Mouse (Mus musculus): ENCODE results near the gene Sec1. TPM values are rescaled to one million over a fixed set of nuclear protein-coding genes. Genes with fewer than 3 reads are reported as not detected.

The Sec1 gene
- polyA plus RNA-seq, 1 experiment from 2014 or later: 0.36 TPM

- Histone ChIP-seq H3K4me2 (peak overlapping the region; percentile 87), H3K4me1 (ENCODE audit: control insufficient read depth, insufficient read depth, low read length) (peaks cover 17% of the 10 kb centered on the region), H3K9me3 (ENCODE audit: control insufficient read depth, low read length) (no peaks in the 10 kb centered on the region), H3K27ac (ENCODE audit: low read depth, low read length) (peak overlapping the region; percentile 86), H3K4me3 (ENCODE audit: low read depth, low read length) (peak overlapping the region; percentile 43), H3K27me3 (ENCODE audit: control insufficient read depth, insufficient read depth, low read length) (no peaks in the 10 kb centered on the region), H3K9ac (ENCODE audit: low read length) (peak overlapping the region; percentile 87), H3K36me3 (ENCODE audit: control insufficient read depth, insufficient read depth, low read length) (no peaks in the 10 kb centered on the region)
- WGBS: under 1% methylated on average over 28 of the region's 28 CpGs
- DNase-seq (ENCODE audit: low spot score, missing footprints): peak; percentile 100
- ATAC-seq (ENCODE audit: low FRiP score): peak; percentile 95
These were observed 50.6 kb downstream of the Sec1 start for GRCm38 (mm10) chr7:45643441-45644178.

GRCm38 (mm10) chr7:45642503-45643255, 51.5 kb downstream of the Sec1 start:
- WGBS: 39% methylated on average over 16 of the region's 16 CpGs
- DNase-seq (ENCODE audit: low spot score, missing footprints) (no peak), ATAC-seq (ENCODE audit: low FRiP score) (no peak)
- peak overlapping the region; percentile 43 for H3K4me3 ChIP-seq (ENCODE audit: low read depth, low read length)
- H3K4me2 ChIP-seq: peak overlapping the region; percentile 87
- no peaks in the 10 kb centered on the region for H3K27me3 ChIP-seq (ENCODE audit: control insufficient read depth, insufficient read depth, low read length)
- H3K36me3 ChIP-seq (ENCODE audit: control insufficient read depth, insufficient read depth, low read length): no peaks in the 10 kb centered on the region
- peak overlapping the region; percentile 87 for H3K9ac ChIP-seq (ENCODE audit: low read length)
- H3K9me3 ChIP-seq (ENCODE audit: control insufficient read depth, low read length): no peaks in the 10 kb centered on the region
- H3K4me1 ChIP-seq (ENCODE audit: control insufficient read depth, insufficient read depth, low read length): peaks cover 23% of the 10 kb centered on the region
- peak overlapping the region; percentile 86 for H3K27ac ChIP-seq (ENCODE audit: low read depth, low read length)

GRCm38 (mm10) chr7:45642083-45642482, 52.1 kb downstream of the Sec1 start:
- Histone ChIP-seq H3K27me3 (ENCODE audit: control insufficient read depth, insufficient read depth, low read length) (no peaks in the 10 kb centered on the region), H3K4me2 (peak overlapping the region; percentile 87; the same call in 1 of the 2 replicates), H3K27ac (ENCODE audit: low read depth, low read length) (no peak overlapping the region), H3K36me3 (ENCODE audit: control insufficient read depth, insufficient read depth, low read length) (no peaks in the 10 kb centered on the region), H3K4me1 (ENCODE audit: control insufficient read depth, insufficient read depth, low read length) (peaks cover 23% of the 10 kb centered on the region), H3K4me3 (ENCODE audit: low read depth, low read length) (no peak overlapping the region), H3K9ac (ENCODE audit: low read length) (no peak overlapping the region; the same call in 1 of the 2 replicates), H3K9me3 (ENCODE audit: control insufficient read depth, low read length) (no peaks in the 10 kb centered on the region)
- DNase-seq (ENCODE audit: low spot score, missing footprints): no peak
- 84% methylated on average over 5 of the region's 5 CpGs for WGBS
- ATAC-seq (ENCODE audit: low FRiP score): no peak

GRCm38 (mm10) chr7:45641391-45642040, 52.7 kb downstream of the Sec1 start:
- DNase-seq (ENCODE audit: low spot score, missing footprints) (no peak), ATAC-seq (ENCODE audit: low FRiP score) (no peak)
- H3K27ac ChIP-seq (ENCODE audit: low read depth, low read length): no peak overlapping the region
- no peak overlapping the region for H3K9ac ChIP-seq (ENCODE audit: low read length)
- no peaks in the 10 kb centered on the region for H3K36me3 ChIP-seq (ENCODE audit: control insufficient read depth, insufficient read depth, low read length)
- no peak overlapping the region for H3K4me3 ChIP-seq (ENCODE audit: low read depth, low read length)
- H3K4me1 ChIP-seq (ENCODE audit: control insufficient read depth, insufficient read depth, low read length): peaks cover 23% of the 10 kb centered on the region
- WGBS: 76% methylated on average over 17 of the region's 17 CpGs
- no peaks in the 10 kb centered on the region for H3K9me3 ChIP-seq (ENCODE audit: control insufficient read depth, low read length)
- H3K4me2 ChIP-seq: no peak overlapping the region
- H3K27me3 ChIP-seq (ENCODE audit: control insufficient read depth, insufficient read depth, low read length): no peaks in the 10 kb centered on the region

GRCm38 (mm10) chr7:45640191-45640957, 53.8 kb downstream of the Sec1 start:
- Histone ChIP-seq H3K9ac (ENCODE audit: low read length) (no peak overlapping the region), H3K27ac (ENCODE audit: low read depth, low read length) (no peak overlapping the region), H3K4me3 (ENCODE audit: low read depth, low read length) (no peak overlapping the region), H3K4me1 (ENCODE audit: control insufficient read depth, insufficient read depth, low read length) (peaks cover 23% of the 10 kb centered on the region), H3K27me3 (ENCODE audit: control insufficient read depth, insufficient read depth, low read length) (no peaks in the 10 kb centered on the region), H3K9me3 (ENCODE audit: control insufficient read depth, low read length) (no peaks in the 10 kb centered on the region), H3K36me3 (ENCODE audit: control insufficient read depth, insufficient read depth, low read length) (no peaks in the 10 kb centered on the region), H3K4me2 (no peak overlapping the region)
- ATAC-seq (ENCODE audit: low FRiP score) (no peak), DNase-seq (ENCODE audit: low spot score, missing footprints) (no peak)
- WGBS: 69% methylated on average over 19 of the region's 19 CpGs

DNA sequence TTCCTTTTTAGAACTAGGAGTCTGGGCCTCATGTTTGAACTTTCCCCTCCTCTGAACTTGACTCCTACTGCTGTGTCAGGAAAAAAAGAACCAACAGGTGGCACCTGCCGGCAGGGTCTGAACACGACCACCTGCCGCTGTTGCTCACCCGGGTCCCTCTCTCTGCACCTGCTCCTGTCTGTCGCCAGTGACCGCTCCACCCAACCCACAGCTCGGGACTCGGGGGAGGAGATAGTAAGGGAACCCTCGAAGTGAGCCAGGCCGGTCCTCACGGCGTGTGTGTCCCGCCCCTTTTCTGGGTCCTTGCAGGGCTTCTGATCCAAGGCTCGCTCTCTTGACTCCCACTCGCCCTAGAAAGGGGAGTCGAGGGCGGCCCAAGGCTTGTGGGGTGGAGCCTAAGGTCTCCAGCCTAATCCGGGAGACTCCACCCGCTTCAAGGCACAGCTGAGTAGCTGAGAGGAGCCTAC, 54.6 kb downstream of the Sec1 start, which contains the start of gene Mamstr:
Gene Mamstr (plus strand): TSS at position 417 of the 467 bp plus-strand sequence.
- no peak within 1 kb of the TSS for H3K4me2 ChIP-seq
- H3K9me3 ChIP-seq (ENCODE audit: control insufficient read depth, low read length): no peaks in the 10 kb centered on the region
- no peaks in the 10 kb centered on the region for H3K27me3 ChIP-seq (ENCODE audit: control insufficient read depth, insufficient read depth, low read length)
- H3K27ac ChIP-seq (ENCODE audit: low read depth, low read length): no peak within 1 kb of the TSS; the same call in 1 of the 2 replicates
- 13% methylated on average over 19 of the region's 19 CpGs for whole genome bisulfite sequencing
- DNase-seq (ENCODE audit: low spot score, missing footprints): no peak
- no peak within 1 kb of the TSS for H3K9ac ChIP-seq (ENCODE audit: low read length)
- no peak within 1 kb of the TSS for H3K4me3 ChIP-seq (ENCODE audit: low read depth, low read length)
- no peak for ATAC-seq (ENCODE audit: low FRiP score)
- no peaks in the 10 kb centered on the region for H3K36me3 ChIP-seq (ENCODE audit: control insufficient read depth, insufficient read depth, low read length)
- peaks cover 21% of the 10 kb centered on the region for H3K4me1 ChIP-seq (ENCODE audit: control insufficient read depth, insufficient read depth, low read length)

DNA sequence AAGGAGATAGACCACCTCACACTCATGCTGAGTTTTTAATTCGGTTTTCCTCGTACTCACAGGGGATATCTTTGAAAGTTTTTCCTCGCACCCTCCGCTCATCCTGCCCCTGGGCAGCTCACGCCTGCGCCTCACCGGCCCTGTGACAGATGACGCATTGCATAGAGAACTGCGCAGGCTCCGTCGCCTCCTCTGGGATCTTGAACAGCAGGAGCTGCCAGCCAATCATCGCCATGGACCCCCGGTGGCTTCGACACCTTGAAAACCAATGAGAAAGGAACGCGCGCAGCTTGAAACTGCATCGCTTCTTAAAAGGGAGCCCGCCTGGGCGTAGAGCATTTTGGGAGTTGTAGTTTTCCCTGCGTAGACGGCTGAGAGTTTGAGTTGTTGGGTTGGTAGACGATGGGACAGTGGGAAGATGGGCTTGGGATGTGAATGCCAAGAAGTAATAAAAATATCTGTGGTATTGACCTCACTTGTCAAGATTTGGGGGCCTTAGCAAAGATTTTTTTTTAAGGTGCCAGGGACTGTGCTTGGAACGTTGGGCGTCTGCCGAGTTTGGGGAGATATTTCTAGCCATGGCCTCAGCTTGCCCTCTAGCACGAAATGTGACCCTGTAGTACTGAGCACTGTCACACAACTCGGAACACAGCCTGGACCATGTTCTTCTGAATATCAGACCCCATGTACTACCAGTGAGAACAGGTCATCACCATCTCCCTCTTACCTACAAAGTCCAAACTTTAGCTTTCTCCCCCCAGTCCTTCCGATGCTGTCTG, 55.4 kb downstream of the Sec1 start:
- 18% methylated on average over 29 of the region's 29 CpGs for WGBS
- Histone ChIP-seq H3K36me3 (ENCODE audit: control insufficient read depth, insufficient read depth, low read length) (no peaks in the 10 kb centered on the region), H3K4me1 (ENCODE audit: control insufficient read depth, insufficient read depth, low read length) (peaks cover 17% of the 10 kb centered on the region), H3K9me3 (ENCODE audit: control insufficient read depth, low read length) (no peaks in the 10 kb centered on the region), H3K27me3 (ENCODE audit: control insufficient read depth, insufficient read depth, low read length) (no peaks in the 10 kb centered on the region), H3K9ac (ENCODE audit: low read length) (peak overlapping the region; percentile 11; the same call in 1 of the 2 replicates), H3K4me3 (ENCODE audit: low read depth, low read length) (peak overlapping the region; percentile 19), H3K4me2 (peak overlapping the region; percentile 40), H3K27ac (ENCODE audit: low read depth, low read length) (no peak overlapping the region; the same call in 1 of the 2 replicates)
- ATAC-seq (ENCODE audit: low FRiP score) (peak; percentile 87), DNase-seq (ENCODE audit: low spot score, missing footprints) (peak; percentile 97)

DNA sequence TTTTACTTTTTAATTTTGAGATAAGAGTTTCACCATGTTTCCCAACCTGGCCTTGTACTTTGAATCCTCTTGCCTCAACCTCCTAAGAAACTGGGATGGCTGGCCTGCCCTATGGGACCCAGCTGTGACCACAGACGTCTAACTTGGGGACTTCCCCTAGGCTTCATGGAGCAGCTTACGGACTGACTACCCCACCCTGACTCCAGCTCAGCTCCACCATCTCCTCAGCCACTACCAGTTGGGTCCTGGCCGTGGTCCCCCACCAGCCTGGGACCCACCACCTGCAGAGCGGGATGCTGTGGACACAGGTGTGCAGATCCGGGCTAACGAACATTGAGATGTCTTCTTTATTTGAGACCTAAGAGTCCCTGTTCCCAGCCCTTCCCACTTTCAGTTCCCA, 56.5 kb downstream of the Sec1 start:
- Histone ChIP-seq H3K27me3 (ENCODE audit: control insufficient read depth, insufficient read depth, low read length) (no peaks in the 10 kb centered on the region; the same call in 1 of the 2 replicates), H3K4me1 (ENCODE audit: control insufficient read depth, insufficient read depth, low read length) (peaks cover 12% of the 10 kb centered on the region), H3K36me3 (ENCODE audit: control insufficient read depth, insufficient read depth, low read length) (no peaks in the 10 kb centered on the region), H3K9ac (ENCODE audit: low read length) (no peak overlapping the region), H3K4me3 (ENCODE audit: low read depth, low read length) (peak overlapping the region; percentile 19; the same call in 1 of the 2 replicates), H3K4me2 (peak overlapping the region; percentile 40; the same call in 1 of the 2 replicates), H3K9me3 (ENCODE audit: control insufficient read depth, low read length) (no peaks in the 10 kb centered on the region), H3K27ac (ENCODE audit: low read depth, low read length) (no peak overlapping the region)
- WGBS: 92% methylated on average over 6 of the region's 6 CpGs
- no peak for DNase-seq (ENCODE audit: low spot score, missing footprints)
- ATAC-seq (ENCODE audit: low FRiP score): no peak

Data from midbrain, embryonic 11.5 days (tissue).